Mouse (Mus musculus): ENCODE measurements around the gene Egr2. TPM values are rescaled to one million over a fixed set of nuclear protein-coding genes. Genes with fewer than 3 reads are reported as not detected.

The Egr2 gene
- polyA plus RNA-seq, 2 experiments, result 1.2 to 2.0 TPM

- Histone ChIP-seq H3K9me3 (ENCODE audit: control insufficient read depth, low read length) (no peaks in the 10 kb centered on the region), H3K4me3 (replicated peaks; ENCODE audit: low read length) (no peak overlapping the region), H3K4me2 (replicated peaks; ENCODE audit: low read depth, low read length, severe bottlenecking) (no peak overlapping the region), H3K9ac (ENCODE audit: low read depth, low read length, severe bottlenecking) (no peak overlapping the region), H3K4me1 (ENCODE audit: control insufficient read depth, insufficient read depth, low read length) (peaks cover 2% of the 10 kb centered on the region; the same call in 1 of the 2 replicates), H3K36me3 (ENCODE audit: control insufficient read depth, insufficient read depth, low read length) (no peaks in the 10 kb centered on the region), H3K27ac (replicated peaks; ENCODE audit: low read depth, low read length) (no peak overlapping the region), H3K27me3 (ENCODE audit: control insufficient read depth, insufficient read depth, low read length) (no peaks in the 10 kb centered on the region)
- ATAC-seq (ENCODE audit: low FRiP score, low read depth), result no peak
- DNase-seq (ENCODE audit: low spot score), result no peak
- 85% methylated on average over 12 of the region's 12 CpGs for WGBS
- no peak for TF ChIP-seq POLR2A (IDR thresholded peaks at IDR 0.05; ENCODE audit: borderline replicate concordance, extremely low read depth, insufficient read depth, insufficient read length)
Measured at GRCm38 (mm10) chr10:67581698-67582285, 46.5 kb downstream of the Egr2 start.

- Histone ChIP-seq H3K9ac (ENCODE audit: low read depth, low read length, severe bottlenecking) (no peak overlapping the region), H3K27me3 (ENCODE audit: control insufficient read depth, insufficient read depth, low read length) (no peaks in the 10 kb centered on the region), H3K4me2 (replicated peaks; ENCODE audit: low read depth, low read length, severe bottlenecking) (no peak overlapping the region), H3K27ac (replicated peaks; ENCODE audit: low read depth, low read length) (no peak overlapping the region), H3K4me1 (ENCODE audit: control insufficient read depth, insufficient read depth, low read length) (peaks cover 4% of the 10 kb centered on the region; the same call in 1 of the 2 replicates), H3K4me3 (replicated peaks; ENCODE audit: low read length) (no peak overlapping the region), H3K9me3 (ENCODE audit: control insufficient read depth, low read length) (no peaks in the 10 kb centered on the region), H3K36me3 (ENCODE audit: control insufficient read depth, insufficient read depth, low read length) (no peaks in the 10 kb centered on the region)
- no peak for DNase-seq (ENCODE audit: low spot score)
- no peak for TF ChIP-seq POLR2A (IDR thresholded peaks at IDR 0.05; ENCODE audit: borderline replicate concordance, extremely low read depth, insufficient read depth, insufficient read length)
- ATAC-seq (ENCODE audit: low FRiP score, low read depth), result no peak
- 86% methylated on average over 18 of the region's 18 CpGs for WGBS
Measured at GRCm38 (mm10) chr10:67585873-67586610, 50.8 kb downstream of the Egr2 start.

Other genes starting within 250 kb of the Egr2 start
- 14.1 and 19.0 TPM in 2 replicates for gene Ado, start 13.5 kb downstream of the Egr2 start, polyA plus RNA-seq (2012; rRNA removed)
- 63.8 and 68.8 TPM in 2 replicates for gene Ado, start 13.5 kb downstream of the Egr2 start, polyA plus RNA-seq (2014; fragmentation: Nextera tagmentation; extraction: Ambion mirVana)